Mouse (Mus musculus) ES-Bruce4 (cell line): ENCODE results near the gene Sorbs2.

Source experiments
- CTCF ChIP-seq: IDR thresholded peaks from one replicate; pipeline ENCODE4 v1.8.1; 2011; ENCODE audit warnings: low read depth, low read length
- EP300 ChIP-seq: IDR thresholded peaks from 2 replicates; pipeline ENCODE4 v1.6.1; 2011; ENCODE audit warnings: low read depth, low read length; ENCODE audit not compliant: insufficient read depth
- POLR2A ChIP-seq: IDR thresholded peaks from one replicate; pipeline ENCODE4 v1.8.1; 2011; ENCODE audit warnings: low read length; ENCODE audit not compliant: insufficient read depth

DNA sequence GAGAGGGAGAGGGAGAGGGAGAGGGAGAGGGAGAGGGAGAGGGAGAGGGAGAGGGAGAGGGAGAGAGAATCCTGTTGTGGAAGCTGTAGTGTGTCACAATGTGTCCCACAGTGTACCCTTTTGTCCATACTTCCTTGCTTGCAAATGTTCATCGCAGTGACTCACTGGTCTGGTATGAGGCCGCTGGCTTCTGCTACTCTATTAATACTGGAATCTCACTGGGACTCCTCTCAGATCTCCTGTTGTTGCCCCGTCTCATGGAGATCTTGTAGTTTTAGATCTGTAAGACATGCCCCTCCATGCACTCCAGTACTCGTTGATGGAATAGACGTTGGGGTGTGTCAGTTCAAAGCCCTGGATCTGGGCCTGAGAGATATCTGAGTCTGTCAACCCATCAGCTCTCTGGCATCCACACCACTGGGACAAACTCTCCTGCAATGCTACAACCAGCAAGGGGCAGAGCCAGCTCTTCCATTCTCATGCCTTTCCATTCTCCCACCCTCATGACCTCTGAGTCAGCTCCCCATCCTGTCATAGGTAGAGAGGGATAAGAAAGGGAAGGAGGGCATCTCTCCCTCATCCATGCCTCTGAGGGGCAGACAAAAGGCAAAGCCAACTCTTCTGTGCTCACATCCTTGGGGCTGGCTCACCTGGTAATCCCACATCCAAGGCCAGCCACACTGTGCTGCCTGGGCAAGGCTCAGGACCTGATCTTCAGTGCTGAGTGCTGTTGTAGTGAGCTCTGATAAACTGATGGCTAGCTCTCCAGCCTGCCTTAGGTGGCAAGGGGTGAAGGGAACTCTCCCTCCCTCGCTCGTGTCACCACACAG, 72.3 kb downstream of the Sorbs2 start:
- TF ChIP-seq CTCF (no peak), EP300 (no peak), POLR2A (no peak)
